Mouse (Mus musculus) hindbrain, embryonic 11.5 days (tissue): ENCODE measurements at regions not wholly inside any gene's neighbourhood (a gene's known extent, or its start where the extent isn't known, plus 50 kb on each side); places are given as distances from the start of the nearest gene placed in this dataset.

Experiments used
- ATAC-seq: fragments of 200-750 bp; cut with Nextera tagmentation; 2 replicates; pipeline ENCODE4 v1.8.0; 2017; ENCODE audit warnings: mild to moderate bottlenecking, moderate TSS enrichment, moderate library complexity; ENCODE audit not compliant: low FRiP score
- DNase-seq: peaks from one replicate; pipeline ENCODE4 v3.0.0-alpha.2; 2015; ENCODE audit warnings: low spot score
- H3K27ac ChIP-seq: fragments of 300-500 bp; sonication (generic); 2 replicates; pipeline ENCODE4 v1.5.1; 2014; ENCODE audit warnings: mild to moderate bottlenecking, low read depth, low read length
- H3K27me3 ChIP-seq: fragments of 300-500 bp; sonication (generic); 2 replicates; pipeline ENCODE4 v1.6.1; 2014; ENCODE audit warnings: mild to moderate bottlenecking, low read length, moderate library complexity, mixed read lengths; ENCODE audit not compliant: control insufficient read depth, insufficient read depth
- H3K36me3 ChIP-seq: fragments of 300-500 bp; sonication (generic); 2 replicates; pipeline ENCODE4 v1.6.1; 2014; ENCODE audit warnings: mild to moderate bottlenecking, low read length, moderate library complexity, mixed read lengths; ENCODE audit not compliant: control insufficient read depth, insufficient read depth
- H3K4me1 ChIP-seq: fragments of 300-500 bp; sonication (generic); replicated peaks from 2 replicates; pipeline ENCODE4 v1.6.1; 2014; ENCODE audit warnings: low read length, mixed read lengths; ENCODE audit not compliant: control insufficient read depth, insufficient read depth
- H3K4me2 ChIP-seq: fragments of 300-500 bp; sonication (generic); replicated peaks from 2 replicates; pipeline ENCODE4 v1.6.1; 2014; ENCODE audit warnings: mild to moderate bottlenecking, low read depth, low read length
- H3K4me3 ChIP-seq: fragments of 300-500 bp; sonication (generic); 2 replicates; pipeline ENCODE4 v1.5.1; 2014; ENCODE audit warnings: low read depth, low read length
- H3K9ac ChIP-seq: fragments of 300-500 bp; sonication (generic); 2 replicates; pipeline ENCODE4 v1.6.1; 2014; ENCODE audit warnings: low read depth, low read length
- H3K9me3 ChIP-seq: fragments of 300-500 bp; sonication (generic); 2 replicates; pipeline ENCODE4 v1.6.1; 2016; ENCODE audit warnings: low read length; ENCODE audit not compliant: control insufficient read depth
- WGBS: fragments of 180-500 bp; shearing (Covaris S2); extraction: QIAGEN DNeasy Blood & Tissue Kit; methylation state at CpG from one replicate; pipeline ENCODE4 v1.1.7; 2014; 5-methylcytosine and 5-hydroxymethylcytosine counted together

GRCm38 (mm10) chr12:25293470-25294178 lies 196.7 kb upstream of the Id2 start:
- H3K27ac ChIP-seq: no peak overlapping the region
- ATAC-seq: no peak

DNA sequence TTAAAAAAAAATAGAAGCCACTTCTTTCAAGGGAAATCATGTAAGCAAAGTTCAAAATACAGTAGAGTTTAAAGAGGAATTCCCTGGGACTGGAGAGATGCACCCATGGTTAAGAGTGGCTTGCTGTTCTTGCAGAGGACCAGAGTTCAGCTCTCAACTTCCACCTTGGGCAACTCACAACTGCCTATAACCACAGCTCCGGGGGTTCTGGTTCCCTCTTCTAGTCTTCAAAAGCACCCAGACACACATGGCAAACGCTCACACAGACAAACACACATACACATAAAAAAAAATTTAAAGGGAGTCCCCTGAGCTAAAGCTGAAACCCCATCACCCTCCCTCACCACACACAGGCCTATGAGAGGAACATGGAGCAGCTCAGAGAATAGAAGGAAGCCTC lies 192.4 kb upstream of the Id2 start:
- H3K9me3 ChIP-seq: no peaks in the 10 kb centered on the region
- no peak for DNase-seq

More at GRCm38 (mm10) chr12:25293470-25294178, 196.7 kb upstream of the Id2 start:
- Histone ChIP-seq H3K9ac (no peak overlapping the region), H3K4me3 (no peak overlapping the region), H3K36me3 (no peaks in the 10 kb centered on the region), H3K4me1 (no peaks in the 10 kb centered on the region), H3K27me3 (no peaks in the 10 kb centered on the region), H3K9me3 (no peaks in the 10 kb centered on the region), H3K4me2 (no peak overlapping the region)
- 56% methylated on average over 6 of the region's 6 CpGs for WGBS
- no peak for DNase-seq

DNA sequence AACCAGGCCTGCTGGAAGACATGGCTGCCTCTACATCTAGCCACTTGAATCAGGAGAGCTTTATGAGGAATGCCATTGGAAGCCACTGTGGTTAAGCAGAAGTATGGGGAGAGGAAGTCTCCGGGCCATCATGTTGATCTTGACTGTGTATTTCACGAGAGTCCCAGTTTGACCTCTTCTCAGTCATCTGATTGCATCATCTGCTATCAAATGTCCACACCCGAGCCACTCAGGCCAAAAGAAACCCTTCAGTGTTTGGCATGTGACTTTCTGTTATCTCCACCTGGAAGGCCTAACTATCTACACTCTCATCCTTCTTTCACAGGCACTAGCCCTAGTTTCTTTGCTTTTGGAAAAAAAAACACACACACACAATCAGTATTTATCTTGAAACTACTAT lies 186.9 kb upstream of the Id2 start:
- no peak overlapping the region for H3K4me2 ChIP-seq
- ATAC-seq (no peak), DNase-seq (no peak)
- H3K9me3 ChIP-seq: no peaks in the 10 kb centered on the region
- no peaks in the 10 kb centered on the region for H3K36me3 ChIP-seq
- H3K27ac ChIP-seq: no peak overlapping the region
- no peak overlapping the region for H3K4me3 ChIP-seq
- no peaks in the 10 kb centered on the region for H3K27me3 ChIP-seq
- no peaks in the 10 kb centered on the region for H3K4me1 ChIP-seq
- H3K9ac ChIP-seq: no peak overlapping the region
- 83% methylated on average over 3 of the region's 3 CpGs for WGBS

More for the DNA sequence above, 192.4 kb upstream of the Id2 start:
- Histone ChIP-seq H3K4me3 (no peak overlapping the region), H3K27me3 (no peaks in the 10 kb centered on the region), H3K27ac (no peak overlapping the region), H3K9ac (no peak overlapping the region), H3K4me2 (no peak overlapping the region), H3K4me1 (no peaks in the 10 kb centered on the region), H3K36me3 (no peaks in the 10 kb centered on the region)
- ATAC-seq: no peak
- WGBS: 86% methylated on average over 2 of the region's 2 CpGs

- Histone ChIP-seq H3K4me1 (no peaks in the 10 kb centered on the region), H3K27ac (no peak overlapping the region), H3K9me3 (no peaks in the 10 kb centered on the region), H3K27me3 (no peaks in the 10 kb centered on the region), H3K36me3 (no peaks in the 10 kb centered on the region), H3K4me2 (no peak overlapping the region), H3K4me3 (no peak overlapping the region), H3K9ac (no peak overlapping the region)
- 72% methylated on average over 1 of the region's 1 CpGs for WGBS
- ATAC-seq: no peak
- DNase-seq: no peak
These were observed 184.5 kb upstream of the Id2 start for GRCm38 (mm10) chr12:25281438-25281837.

DNA sequence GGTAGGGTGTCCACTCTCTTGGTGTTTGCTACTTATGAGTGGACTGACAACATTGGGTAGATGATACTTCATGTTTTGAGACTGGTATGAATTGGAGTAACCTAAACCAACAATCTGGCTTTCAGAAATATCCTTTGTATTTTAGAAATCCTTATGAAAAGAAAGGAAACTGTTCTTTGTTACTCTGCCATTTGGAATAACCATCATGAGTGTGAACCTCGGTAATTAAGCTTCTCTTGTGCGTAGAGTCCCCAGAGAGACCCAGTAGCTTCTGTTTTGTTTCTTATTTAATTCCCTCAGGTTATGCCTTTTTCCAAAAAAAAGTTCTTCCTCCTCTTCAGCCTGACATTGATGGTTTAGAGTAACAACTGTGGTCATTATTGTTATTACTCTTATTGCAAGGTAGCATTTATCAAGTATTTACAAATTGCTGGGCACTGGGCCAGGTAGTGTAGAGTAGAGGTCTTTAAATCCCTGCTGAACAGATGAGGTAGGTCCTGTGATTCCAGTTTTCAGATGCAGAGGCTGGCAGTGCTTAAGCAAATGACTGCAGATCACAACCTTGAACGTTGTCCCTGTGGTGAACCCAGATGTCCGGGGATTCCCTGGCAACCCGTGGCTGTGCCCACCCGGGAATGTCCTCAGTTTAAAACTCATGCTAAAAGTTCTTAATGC lies 176.8 kb upstream of the Id2 start:
- WGBS: 85% methylated on average over 6 of the region's 6 CpGs

DNA sequence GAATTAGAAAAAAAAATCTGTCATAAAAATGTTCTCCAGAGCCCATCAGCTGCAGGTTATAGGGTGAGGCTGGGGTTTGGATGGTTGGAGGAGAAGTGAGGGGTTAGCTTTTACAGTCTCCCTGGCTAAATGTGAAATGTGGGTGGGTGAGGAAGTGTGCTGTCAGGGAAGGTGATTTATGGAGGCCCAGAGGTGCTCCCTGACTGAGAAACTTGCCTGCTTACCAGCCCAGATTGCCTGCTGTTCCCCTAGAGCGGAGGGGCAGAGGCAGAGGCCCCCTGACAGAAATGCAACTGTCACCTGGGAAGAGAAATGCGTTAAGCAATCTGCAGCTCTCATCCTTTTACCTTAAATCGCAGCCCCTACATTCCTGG lies 175.8 kb upstream of the Id2 start:
- no peak overlapping the region for H3K4me3 ChIP-seq
- no peaks in the 10 kb centered on the region for H3K9me3 ChIP-seq
- no peak overlapping the region for H3K4me2 ChIP-seq
- H3K4me1 ChIP-seq: no peaks in the 10 kb centered on the region
- no peaks in the 10 kb centered on the region for H3K27me3 ChIP-seq
- H3K9ac ChIP-seq: no peak overlapping the region
- no peaks in the 10 kb centered on the region for H3K36me3 ChIP-seq
- no peak for ATAC-seq
- no peak overlapping the region for H3K27ac ChIP-seq
- DNase-seq: no peak
- whole genome bisulfite sequencing: 67% methylated on average over 3 of the region's 3 CpGs

More for the DNA sequence above, 176.8 kb upstream of the Id2 start:
- Histone ChIP-seq H3K4me3 (no peak overlapping the region), H3K9me3 (no peaks in the 10 kb centered on the region), H3K27ac (no peak overlapping the region), H3K4me1 (no peaks in the 10 kb centered on the region), H3K9ac (no peak overlapping the region), H3K4me2 (no peak overlapping the region), H3K27me3 (no peaks in the 10 kb centered on the region), H3K36me3 (no peaks in the 10 kb centered on the region)
- ATAC-seq (no peak), DNase-seq (no peak)

- Histone ChIP-seq H3K9me3 (no peaks in the 10 kb centered on the region), H3K4me1 (no peaks in the 10 kb centered on the region), H3K4me3 (no peak overlapping the region), H3K27ac (no peak overlapping the region), H3K27me3 (no peaks in the 10 kb centered on the region), H3K36me3 (no peaks in the 10 kb centered on the region), H3K9ac (no peak overlapping the region), H3K4me2 (no peak overlapping the region)
- WGBS: 50% methylated on average over 6 of the region's 6 CpGs
- ATAC-seq (no peak; the same call in 1 of the 2 replicates), DNase-seq (no peak)
These were observed 175.3 kb upstream of the Id2 start for GRCm38 (mm10) chr12:25272114-25272751.

DNA sequence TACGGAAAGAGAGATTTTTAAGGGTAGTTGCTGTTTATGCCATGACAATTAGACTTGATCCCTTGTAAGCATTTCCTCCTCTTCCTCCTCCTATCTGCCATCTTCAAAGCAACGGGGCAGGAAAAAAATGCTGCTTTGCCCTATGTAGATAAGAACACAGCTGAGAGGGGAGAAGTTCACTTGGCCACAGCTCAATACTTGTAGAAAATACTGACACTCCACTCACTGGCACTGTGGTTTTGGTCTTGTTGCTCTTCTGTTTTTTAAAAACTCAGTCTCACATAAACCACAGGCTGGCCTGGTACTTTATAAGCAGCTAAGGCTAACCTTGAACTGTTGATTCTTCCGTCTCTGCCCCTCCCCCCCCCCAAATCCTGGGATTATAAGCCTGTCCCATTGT lies 172.9 kb upstream of the Id2 start:
- Histone ChIP-seq H3K4me2 (no peak overlapping the region), H3K4me3 (no peak overlapping the region), H3K36me3 (no peaks in the 10 kb centered on the region), H3K27ac (no peak overlapping the region), H3K9me3 (no peaks in the 10 kb centered on the region), H3K4me1 (no peaks in the 10 kb centered on the region), H3K9ac (no peak overlapping the region), H3K27me3 (no peaks in the 10 kb centered on the region)
- WGBS: 70% methylated on average over 3 of the region's 3 CpGs
- ATAC-seq (no peak), DNase-seq (no peak)
